Mouse (Mus musculus) brain, embryonic 14.5 days (tissue): ENCODE data around the gene Chd3. TPM values are rescaled to one million over a fixed set of nuclear protein-coding genes. Genes with fewer than 3 reads are reported as not detected.
"Not testable (repeated sequence)": the region's sequence is repeated elsewhere in the genome, so short reads cannot be mapped to it uniquely, and the experiment has no call there.

Experiments used
- DNase-seq: peaks from one replicate; pipeline ENCODE4 v3.0.0-alpha.2; 2011; ENCODE audit warnings: low read depth
- CTCF ChIP-seq: fragments of 200-500 bp; IDR thresholded peaks from 2 replicates; pipeline ENCODE4 v1.5.1; 2012; ENCODE audit warnings: inconsistent platforms, mild to moderate bottlenecking, moderate library complexity, borderline replicate concordance; ENCODE audit not compliant: insufficient read depth, insufficient read length; ENCODE audit errors: extremely low read depth
- POLR2A ChIP-seq: fragments of 200-500 bp; IDR thresholded peaks from 2 replicates; pipeline ENCODE4 v1.6.1; 2012; ENCODE audit warnings: mild to moderate bottlenecking, inconsistent platforms, borderline replicate concordance; ENCODE audit not compliant: poor library complexity, insufficient read depth, insufficient read length, severe bottlenecking; ENCODE audit errors: extremely low read depth
- polyA plus RNA-seq: library from polyadenylated mRNA; depleted of rRNA; stranded (reverse); fragments of >200 nt; gene quantifications from 2 replicates; pipeline ENCODE4 v1.2.3, GENCODE M21; 2012

Chd3 gene
- polyA plus RNA-seq, 1 experiment, result 358 TPM

GRCm38 (mm10) chr11:69328517-69328916, 40.7 kb downstream of the Chd3 start:
- no peak for DNase-seq
- TF ChIP-seq POLR2A (no peak), CTCF (no peak)

- TF ChIP-seq CTCF (no peak), POLR2A (no peak)
- no peak for DNase-seq
These were observed 41.6 kb downstream of the Chd3 start for GRCm38 (mm10) chr11:69327648-69328047.

DNA sequence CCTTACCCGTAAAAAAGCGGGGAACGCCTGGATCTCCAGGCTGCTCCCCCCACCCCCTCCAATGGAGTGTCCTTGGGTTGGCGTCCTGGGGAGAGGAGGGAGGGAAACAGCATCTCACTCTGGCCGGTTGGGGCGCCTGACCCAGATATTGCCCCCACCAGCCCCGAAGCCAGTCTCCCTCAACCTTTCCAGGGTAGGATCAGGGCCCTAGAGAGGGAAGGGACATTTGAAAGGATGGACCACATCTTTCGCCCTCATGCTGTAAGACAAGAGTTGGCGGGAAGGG, 42.1 kb downstream of the Chd3 start:
- no peak for DNase-seq

GRCm38 (mm10) chr11:69326408-69327156, 42.6 kb downstream of the Chd3 start:
- no peak for DNase-seq

More for the DNA sequence above, 42.1 kb downstream of the Chd3 start:
- TF ChIP-seq POLR2A (no peak), CTCF (no peak)

DNA sequence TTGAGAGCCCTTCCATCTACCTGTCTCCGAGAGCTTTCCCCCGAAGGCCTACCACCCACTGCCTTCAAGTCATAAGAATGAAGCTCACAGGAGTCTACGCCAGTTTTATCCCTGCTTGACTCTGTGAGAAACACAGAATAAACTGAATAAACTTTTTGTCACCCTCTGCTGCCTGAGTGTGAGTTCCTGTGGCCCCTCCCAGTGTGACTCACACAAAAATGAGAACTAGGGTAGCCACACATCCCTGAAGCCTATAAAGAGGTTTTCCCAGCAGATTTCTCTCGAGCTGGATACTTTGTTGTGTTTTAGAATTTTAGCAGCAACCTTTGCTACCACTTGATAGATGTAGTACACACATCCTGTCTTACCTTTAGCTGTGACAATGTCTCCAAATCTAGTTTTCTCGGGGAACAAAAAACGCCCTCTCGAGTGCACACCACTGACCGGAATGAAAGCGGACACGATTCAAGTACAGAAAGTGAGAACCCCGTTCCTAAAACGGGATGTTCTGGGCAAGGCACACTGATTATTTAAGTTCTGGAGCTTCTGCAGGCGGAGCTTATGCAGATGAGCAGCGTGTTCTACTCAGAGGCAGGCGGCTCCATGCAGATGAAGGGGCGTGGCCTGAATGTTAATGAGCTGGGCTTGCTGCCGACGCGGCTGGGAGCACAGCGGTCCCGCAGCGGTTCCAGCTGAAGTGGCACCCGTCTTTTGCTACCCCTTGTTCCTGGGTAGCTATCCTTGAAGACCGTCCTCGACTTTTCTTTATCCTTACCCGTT, 43.4 kb downstream of the Chd3 start, which contains the start of gene Kcnab3:
Gene Kcnab3, plus strand, starts transcription at position 631 of the 780 bp plus-strand sequence.
- DNase-seq, result peak; percentile 96
- TF ChIP-seq CTCF, result no peak
- 0 out of 2 replicates have a peak, but pooled peaks have one; percentile 13 for TF ChIP-seq POLR2A

More at GRCm38 (mm10) chr11:69326408-69327156, 42.6 kb downstream of the Chd3 start:
- TF ChIP-seq CTCF (no peak), POLR2A (no peak)

DNA sequence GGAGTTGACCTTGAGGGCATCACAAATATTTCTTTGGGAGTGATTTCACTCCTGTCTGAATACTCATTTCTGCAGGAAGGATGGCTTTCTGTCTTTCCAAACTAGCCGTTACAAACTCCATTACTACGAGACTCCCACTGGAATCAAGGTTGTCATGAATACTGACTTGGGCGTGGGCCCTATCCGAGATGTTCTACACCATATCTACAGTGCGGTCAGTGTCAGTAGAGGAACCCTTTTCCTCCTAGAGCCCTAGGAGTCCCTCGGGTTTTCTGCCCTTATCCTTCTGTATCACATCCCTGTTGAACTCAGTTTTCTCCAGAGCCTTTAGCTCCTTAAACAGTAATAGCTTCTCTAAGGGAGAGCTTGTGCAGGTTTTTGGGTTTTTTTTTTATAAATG, 44.5 kb downstream of the Chd3 start:
- TF ChIP-seq POLR2A, result no peak
- TF ChIP-seq CTCF, result no peak
- no peak for DNase-seq

GRCm38 (mm10) chr11:69323667-69324111, 45.5 kb downstream of the Chd3 start, which contains the start of the genes Cntrob and Trappc1:
Gene Cntrob, minus strand, starts transcription at chr11:69323775.
Gene Trappc1, plus strand, starts transcription at chr11:69323980.
- TF ChIP-seq CTCF (no peak), POLR2A (peak; percentile 81; the same call in 1 of the 2 replicates)
- peak; percentile 100 for DNase-seq

DNA sequence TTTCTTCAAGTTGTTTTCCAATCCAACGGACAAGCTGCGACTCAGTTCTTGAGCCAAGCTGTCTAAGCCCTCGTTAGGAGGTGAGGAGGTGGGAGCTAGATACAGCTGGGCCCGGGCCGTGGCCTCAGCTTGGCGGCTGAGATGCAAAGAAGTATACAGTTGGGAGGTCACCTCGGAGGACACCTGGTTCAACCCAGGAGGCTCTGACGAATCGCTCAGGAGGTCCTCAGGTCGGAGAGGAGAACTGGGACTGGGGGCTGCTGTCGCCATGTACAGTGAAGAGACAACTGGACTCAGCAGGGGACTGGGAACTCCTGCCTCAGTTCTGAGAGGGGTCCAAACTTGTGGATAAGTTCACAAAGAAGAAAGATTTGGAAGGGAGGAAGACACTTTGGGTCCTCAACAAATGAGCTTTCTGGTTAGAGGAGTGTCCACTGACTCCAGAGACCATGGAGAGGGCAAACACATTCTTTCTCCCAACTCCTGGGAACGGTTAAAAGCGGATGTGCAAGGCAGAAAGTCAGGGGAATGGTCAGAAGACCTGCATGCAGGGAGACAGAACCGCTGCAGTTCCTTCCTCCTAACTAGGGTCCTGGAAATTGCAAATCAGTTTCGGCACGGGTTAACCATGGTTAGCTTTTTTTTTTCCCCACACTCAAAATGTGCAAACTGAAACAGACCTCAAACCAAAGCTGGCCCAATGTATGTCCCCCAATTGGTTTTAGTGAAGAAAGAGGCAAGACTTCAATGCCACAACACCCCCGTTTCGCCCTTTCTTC, 46.3 kb downstream of the Chd3 start:
- DNase-seq, result peak; percentile 14
- no peak for TF ChIP-seq POLR2A
- TF ChIP-seq CTCF, result no peak

- TF ChIP-seq CTCF (no peak), POLR2A (no peak)
- peak; percentile 56 for DNase-seq
These were observed 47.2 kb downstream of the Chd3 start for GRCm38 (mm10) chr11:69322010-69322409.

DNA sequence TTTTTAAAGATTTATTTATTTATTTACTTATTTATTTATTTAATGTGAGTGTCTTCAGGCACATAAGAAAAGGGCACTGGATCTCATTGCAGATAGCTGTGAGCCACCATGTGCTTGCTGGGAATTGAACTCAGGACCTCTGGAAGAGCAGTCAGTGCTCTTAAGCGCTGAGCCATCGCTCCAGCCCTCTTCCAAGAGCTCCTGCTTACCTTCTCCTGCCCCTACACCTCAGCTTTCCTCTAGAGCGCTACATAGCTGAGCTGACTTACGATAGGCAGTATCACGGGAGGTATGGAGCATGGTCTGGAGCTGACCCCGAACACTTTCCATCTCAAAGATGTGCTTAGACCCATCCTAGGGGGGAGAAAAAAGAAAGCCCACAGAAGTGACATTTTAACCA, 47.6 kb downstream of the Chd3 start:
- no peak for TF ChIP-seq CTCF
- TF ChIP-seq POLR2A, result no peak
- no peak for DNase-seq

DNA sequence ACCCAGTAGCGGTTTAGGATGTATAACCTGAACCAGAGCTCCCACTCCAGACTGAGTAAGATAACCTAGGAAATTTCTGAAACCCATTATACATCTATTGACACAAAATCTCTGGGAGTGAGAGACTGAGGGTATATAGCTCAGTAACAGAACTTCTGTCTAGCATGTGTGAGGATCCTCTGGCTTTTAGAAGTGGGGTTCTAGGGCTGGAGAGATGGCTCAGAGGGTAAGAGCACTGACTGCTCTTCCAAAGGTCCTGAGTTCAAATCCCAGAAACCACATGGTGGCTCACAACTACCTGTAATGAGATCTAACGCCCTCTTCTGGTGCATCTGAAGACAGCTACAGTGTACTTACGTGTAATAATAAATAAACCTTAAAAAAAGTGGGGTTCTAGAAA, 51.2 kb downstream of the Chd3 start:
- DNase-seq, result not testable (repeated sequence)
